Mouse (Mus musculus): ENCODE results near the gene Anapc2. TPM values are rescaled to one million over a fixed set of nuclear protein-coding genes. Genes with fewer than 3 reads are reported as not detected.
A peak's percentile ranks its signal among the peaks of the same experiment; 100 is the strongest.
"Not testable (repeated sequence)": the region's sequence is repeated elsewhere in the genome, so short reads cannot be mapped to it uniquely, and the experiment has no call there.

Gene Anapc2
- total RNA-seq, 2 experiments from 2014 or later: 69.8 to 73.2 TPM

- intact Hi-C loops (cut with DNase I): no loop called here
These were observed 34.2 kb upstream of the Anapc2 start for GRCm38 (mm10) chr2:25238106-25238505.

DNA sequence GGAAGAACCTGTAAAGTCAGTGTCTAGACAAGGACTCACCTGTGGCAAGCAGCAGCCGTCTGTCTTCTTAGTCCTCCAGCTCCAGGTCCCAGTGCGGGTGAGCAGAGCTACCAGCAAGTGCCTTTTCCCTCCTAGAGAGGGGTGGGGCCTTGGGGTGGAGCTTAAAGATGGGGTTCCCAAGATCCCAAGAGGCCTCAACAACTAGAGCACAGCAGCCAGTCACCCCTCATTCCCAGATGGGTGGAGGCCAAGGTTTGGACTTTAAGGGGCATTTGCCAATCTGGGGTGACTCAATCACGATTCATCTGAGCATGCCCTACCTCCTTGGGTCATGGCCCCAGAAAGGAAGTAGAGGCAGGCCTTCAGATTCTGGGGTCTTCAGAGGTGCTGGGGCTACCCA, 32.5 kb upstream of the Anapc2 start:
- intact Hi-C loops (cut with DNase I): no loop called here
- no peak for DNase-seq (ENCODE audit: low spot score in 2 of 2)

More at GRCm38 (mm10) chr2:25238106-25238505, 34.2 kb upstream of the Anapc2 start:
- no peak for DNase-seq (ENCODE audit: low spot score in 2 of 2)

- intact Hi-C loops (cut with DNase I): no loop called here
- DNase-seq (ENCODE audit: low spot score in 2 of 2): no peak
These were observed 32.0 kb upstream of the Anapc2 start for GRCm38 (mm10) chr2:25240310-25240709.

GRCm38 (mm10) chr2:25240723-25241437, 31.4 kb upstream of the Anapc2 start:
- peak; percentile 69 to 75 for DNase-seq (ENCODE audit: low spot score in 2 of 2)
- intact Hi-C loops (cut with DNase I): no loop called here

GRCm38 (mm10) chr2:25241438-25241775, 30.9 kb upstream of the Anapc2 start:
- intact Hi-C loops (cut with DNase I): no loop called here

DNA sequence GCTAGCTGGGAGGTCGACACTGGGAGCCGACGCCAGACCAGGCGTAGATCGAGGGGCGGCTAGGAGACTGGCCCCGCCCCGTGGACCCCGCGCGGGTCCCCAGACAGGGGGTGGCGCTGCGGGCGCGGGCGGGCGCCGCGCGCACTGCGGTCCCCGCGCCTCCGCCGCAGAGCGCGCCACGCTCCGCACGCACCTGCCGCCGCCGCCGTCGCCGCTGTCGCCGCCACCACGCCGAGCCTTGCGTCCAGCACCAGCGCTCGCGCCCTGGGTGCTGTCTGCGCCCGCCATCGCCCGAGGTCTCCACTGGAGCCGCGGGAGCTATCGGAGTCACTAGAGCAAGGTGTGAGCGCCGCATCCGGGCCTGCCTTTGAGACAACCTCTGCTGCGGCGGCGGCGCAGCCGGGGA, 30.2 kb upstream of the Anapc2 start, which contains the start of the genes Rnf208 and Cysrt1:
Rnf208 (plus strand) TSS at position 155 of the 406 bp plus-strand sequence.
Cysrt1 (minus strand) TSS at position 352 of the 406 bp plus-strand sequence.
- DNase-seq (ENCODE audit: low spot score in 2 of 2): peak in 1 of 2 experiments; percentile 59
- intact Hi-C loops (cut with DNase I): no loop called here

More at GRCm38 (mm10) chr2:25241438-25241775, 30.9 kb upstream of the Anapc2 start:
- DNase-seq (ENCODE audit: low spot score in 2 of 2): no peak

DNA sequence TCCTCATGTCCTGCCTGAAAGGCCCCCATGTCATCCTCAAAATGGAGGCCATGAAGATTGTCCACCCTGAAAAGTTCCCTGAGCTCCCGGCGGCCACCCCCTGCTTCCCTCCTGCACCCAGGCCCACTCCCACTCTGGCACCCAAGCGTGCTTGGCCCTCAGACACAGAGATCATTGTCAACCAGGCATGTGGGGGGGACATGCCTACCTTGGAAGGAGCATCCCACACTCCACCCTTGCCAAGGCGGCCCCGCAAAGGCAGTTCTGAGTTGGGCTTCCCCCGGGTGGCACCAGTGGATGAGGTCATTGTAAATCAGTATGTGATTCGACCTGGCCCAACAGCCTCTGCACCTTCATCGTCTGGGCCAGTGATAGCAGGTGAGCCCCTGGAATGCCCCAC, 28.9 kb upstream of the Anapc2 start:
- intact Hi-C loops (cut with DNase I): no loop called here

GRCm38 (mm10) chr2:25244144-25244543, 28.1 kb upstream of the Anapc2 start:
- intact Hi-C loops (cut with DNase I): no loop called here
- DNase-seq (ENCODE audit: low spot score in 2 of 2): no peak

More for the DNA sequence above, 28.9 kb upstream of the Anapc2 start:
- no peak for DNase-seq (ENCODE audit: low spot score in 2 of 2)

DNA sequence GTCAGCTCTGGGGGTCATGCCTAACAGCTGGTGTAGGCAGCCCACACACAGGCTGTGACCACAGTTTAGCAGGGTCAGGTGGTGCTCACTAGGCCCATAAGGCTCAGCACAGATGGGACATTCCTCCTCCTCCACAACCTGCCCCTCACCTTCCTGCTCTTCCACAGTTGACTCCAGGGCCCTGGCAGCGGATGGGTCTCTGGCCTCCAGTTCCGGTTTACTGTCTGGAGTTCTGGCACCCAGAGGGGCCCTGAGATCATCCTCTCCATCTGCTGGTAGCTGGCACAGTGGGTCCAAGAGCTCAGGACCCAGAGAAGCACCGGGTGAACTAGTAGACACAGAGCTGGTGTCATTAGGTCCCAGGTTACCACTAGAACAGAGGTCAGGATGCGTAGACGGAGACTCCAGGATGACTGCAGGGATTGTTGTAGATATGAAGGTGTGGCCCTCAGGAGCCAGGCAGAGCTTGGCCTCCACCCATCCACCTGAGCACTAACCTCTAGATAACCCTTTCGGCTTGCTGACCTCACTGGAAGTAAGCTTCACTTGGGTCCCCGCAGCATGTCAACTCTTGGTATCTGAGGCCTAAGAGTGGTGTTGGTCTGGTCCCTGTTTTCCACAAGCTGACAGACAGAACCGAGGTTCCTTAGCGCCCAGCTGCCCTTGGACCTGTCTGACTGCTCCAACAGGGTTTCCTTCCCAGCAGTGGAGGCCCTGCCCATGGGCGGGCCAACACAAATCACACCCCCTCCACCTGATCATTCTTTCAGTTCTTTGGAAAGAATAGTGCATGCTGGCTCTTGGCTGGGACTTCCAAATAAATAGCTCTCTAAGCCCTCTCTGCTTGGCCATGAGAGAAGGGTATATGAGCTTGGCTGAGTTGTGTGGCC, 25.9 kb upstream of the Anapc2 start, which contains the start of gene AL732309.1:
AL732309.1 (minus strand) TSS at position 681 of the 890 bp plus-strand sequence.
- intact Hi-C loops (cut with DNase I): no loop called here
- DNase-seq (ENCODE audit: low spot score in 2 of 2): no peak

DNA sequence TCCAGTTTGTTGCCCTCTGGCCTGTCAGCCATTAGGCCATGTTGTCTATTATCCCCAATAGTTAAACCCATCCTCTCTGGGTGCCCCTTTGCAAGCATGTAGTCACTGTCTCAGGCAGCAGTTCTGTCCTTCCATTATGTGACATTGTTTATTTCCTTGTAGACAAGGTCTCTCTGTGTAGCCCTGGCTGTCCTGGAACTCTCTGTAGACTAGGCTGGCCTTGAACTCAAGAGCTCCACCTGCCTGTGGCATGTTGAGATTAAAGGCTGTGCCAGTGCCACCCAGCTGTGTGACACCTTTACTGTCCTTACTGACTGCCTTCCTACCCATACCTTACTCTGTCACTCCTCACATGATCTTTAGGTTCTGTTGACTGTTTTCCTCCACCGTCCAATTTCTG, 19.9 kb upstream of the Anapc2 start:
- intact Hi-C loops (cut with DNase I): no loop called here
- DNase-seq (ENCODE audit: low spot score in 2 of 2): no peak

- intact Hi-C loops (cut with DNase I): loop anchor here (5.0 kb wide), 1 partner anchor 63 kb away; no protein-coding TSS in a partner anchor
These were observed 16.9 kb upstream of the Anapc2 start, which contains the start of gene Tmem203 for GRCm38 (mm10) chr2:25255284-25255779. Gene Tmem203, plus strand, starts transcription at chr2:25255439.

GRCm38 (mm10) chr2:25256443-25257109, 15.7 kb upstream of the Anapc2 start:
- peak in 1 of 2 experiments; percentile 44 for DNase-seq (ENCODE audit: low spot score in 2 of 2)
- intact Hi-C loops (cut with DNase I): loop anchor here (5.0 kb wide), 1 partner anchor 64 kb away; no protein-coding TSS in a partner anchor

More at GRCm38 (mm10) chr2:25255284-25255779, 16.9 kb upstream of the Anapc2 start, which contains the start of gene Tmem203:
- peak; percentile 85 to 88 for DNase-seq (ENCODE audit: low spot score in 2 of 2)

DNA sequence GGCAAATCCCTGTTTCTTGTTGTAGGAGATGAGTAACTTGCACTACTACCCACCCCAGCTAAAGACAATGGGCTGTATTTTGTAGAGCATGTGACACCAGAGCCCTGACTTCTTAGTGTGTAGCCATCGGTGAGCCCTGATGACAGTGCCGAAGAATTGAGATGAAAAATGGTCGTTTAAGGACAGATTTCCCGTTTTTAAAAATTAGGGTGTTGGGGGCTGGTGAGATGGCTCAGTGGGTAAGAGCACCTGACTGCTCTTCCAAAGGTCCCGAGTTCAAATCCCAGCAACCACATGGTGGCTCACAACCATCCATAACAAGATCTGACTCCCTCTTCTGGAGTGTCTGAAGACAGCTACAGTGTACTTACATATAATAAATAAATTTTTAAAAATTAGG, 15.0 kb upstream of the Anapc2 start:
- intact Hi-C loops (cut with DNase I): loop anchor here (5.0 kb wide), 1 partner anchor 65 kb away; no protein-coding TSS in a partner anchor

GRCm38 (mm10) chr2:25258887-25259286, 13.4 kb upstream of the Anapc2 start:
- DNase-seq (ENCODE audit: low spot score in 2 of 2): no peak
- intact Hi-C loops (cut with DNase I): loop anchor here (5.0 kb wide), 1 partner anchor 67 kb away; no protein-coding TSS in a partner anchor

More for the DNA sequence above, 15.0 kb upstream of the Anapc2 start:
- DNase-seq (ENCODE audit: low spot score in 2 of 2): not testable (repeated sequence)

GRCm38 (mm10) chr2:25261870-25262269, 10.4 kb upstream of the Anapc2 start:
- intact Hi-C loops (cut with DNase I): no loop called here
- no peak for DNase-seq (ENCODE audit: low spot score in 2 of 2)

DNA sequence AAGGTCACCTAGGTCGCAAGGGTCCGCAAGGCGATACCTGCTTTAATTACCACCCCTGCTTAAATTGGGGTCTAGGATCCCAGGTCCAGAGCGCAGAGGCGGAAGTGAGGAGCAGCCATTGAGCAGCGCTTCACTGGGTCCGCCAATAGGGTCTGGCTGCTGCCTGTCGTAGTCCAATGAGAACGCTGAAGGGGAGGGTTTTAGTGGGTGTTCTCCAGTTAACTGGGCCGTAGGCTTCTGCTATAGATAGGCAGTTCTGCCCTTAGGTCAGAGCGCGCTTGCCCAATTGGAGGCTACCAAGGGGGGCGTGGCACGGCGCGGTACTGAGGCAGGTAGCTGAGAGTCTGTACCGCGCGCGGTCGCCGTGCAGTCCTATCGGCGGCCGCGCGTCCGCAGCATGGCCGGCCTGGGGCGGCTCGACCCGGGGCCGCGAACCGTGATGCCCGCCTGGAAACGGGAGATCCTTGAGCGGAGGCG, 9.9 kb upstream of the Anapc2 start, which contains the start of gene Tprn:
Tprn (plus strand) TSS at position 328 of the 477 bp plus-strand sequence.
- DNase-seq (ENCODE audit: low spot score in 2 of 2): peak; percentile 95 to 98
- intact Hi-C loops (cut with DNase I): no loop called here

DNA sequence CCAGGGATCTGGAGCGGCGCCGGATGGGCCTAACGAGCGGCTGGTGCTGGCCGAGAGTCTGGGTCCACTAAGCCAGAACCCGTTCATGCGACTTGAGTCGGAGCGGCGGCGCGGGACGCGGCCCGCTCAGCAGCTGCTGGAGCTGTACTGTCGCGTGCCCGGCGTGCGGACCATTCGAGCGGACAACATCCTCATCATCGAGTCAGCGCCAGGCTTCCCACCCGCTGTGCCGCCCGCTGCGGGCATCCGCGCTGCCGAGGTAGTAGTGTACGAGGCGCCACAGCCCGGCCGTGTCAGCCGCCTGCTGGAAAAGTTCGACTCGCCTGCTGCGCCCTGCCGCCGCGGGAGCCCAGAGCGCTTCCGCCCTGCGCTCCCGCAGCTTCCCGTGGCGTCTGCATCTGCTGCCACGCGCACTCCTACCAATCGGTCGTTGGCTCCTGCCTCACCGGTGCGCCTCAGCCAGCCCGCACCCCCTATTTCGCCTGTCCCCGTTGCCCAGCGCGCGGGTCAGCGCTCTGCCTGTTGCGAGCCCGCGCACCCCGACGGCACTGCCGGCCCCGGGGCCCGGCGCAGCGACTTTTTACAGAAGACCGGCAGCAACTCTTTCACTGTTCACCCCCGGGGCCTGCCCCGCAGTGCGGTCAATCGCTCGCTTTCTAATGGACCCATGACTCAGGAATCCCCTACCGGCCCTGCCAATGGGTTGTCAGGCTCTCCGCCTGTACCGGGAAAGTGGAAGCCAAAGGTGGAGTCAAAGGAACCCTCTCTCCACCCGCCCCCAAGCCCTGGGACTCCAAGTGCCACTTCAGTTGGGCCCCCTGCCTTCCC, 9.3 kb upstream of the Anapc2 start:
- DNase-seq (ENCODE audit: low spot score in 2 of 2): no peak
- intact Hi-C loops (cut with DNase I): no loop called here

All from left cerebral cortex, postnatal 14 days (tissue).